ENCODE assay signal across 18 mouse cellular contexts in the genomic region with DNA sequence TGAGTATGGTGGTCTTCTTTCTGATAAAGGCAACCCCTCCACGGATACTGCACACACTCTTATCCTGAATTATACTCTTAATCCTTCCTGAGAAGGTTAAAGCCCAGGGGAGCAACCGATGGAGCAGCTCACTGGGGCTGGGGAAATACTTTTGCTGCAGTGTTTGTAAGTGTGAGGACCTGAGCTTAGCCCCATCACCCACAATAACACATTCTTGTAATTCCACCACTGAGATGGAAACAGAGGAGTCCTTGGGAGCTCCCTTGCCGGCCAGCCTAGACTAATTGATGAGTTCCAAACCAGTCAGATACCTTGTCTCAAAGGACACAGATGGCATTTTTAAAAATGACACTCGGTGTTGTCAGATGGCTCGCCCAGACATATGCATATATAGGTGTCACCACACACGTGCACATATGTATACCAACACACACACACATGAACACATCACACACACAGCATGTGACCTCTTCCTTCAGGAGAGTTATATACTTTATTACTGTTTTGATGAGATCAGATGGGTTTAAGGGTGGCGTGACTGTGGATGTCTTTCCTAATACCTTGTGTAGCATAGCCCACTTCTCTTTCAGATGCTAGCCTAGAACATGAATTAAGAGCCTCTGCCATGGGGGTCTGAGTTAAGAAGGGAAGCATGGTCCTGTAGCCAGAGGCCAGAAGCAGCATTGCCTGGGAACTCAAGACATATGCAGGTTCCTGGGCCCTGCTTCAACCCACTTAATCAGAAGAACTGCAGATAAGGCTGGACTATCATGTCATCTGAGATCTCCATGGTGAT.
DNase-seq lines count a peak whose midpoint lies in the region; ATAC-seq and TF ChIP-seq lines count a peak whose summit lies in the region.
"Had no signal": no experiment of that assay in that cellular context is flagged by ENCODE, and none has a peak within 500 bp of the region (broad histone marks: within the 10 kb centered on the region; RNA-seq: fewer than 3 reads in every experiment).

No protein-coding gene starts in this region.

- H3K4me1 ChIP-seq in heart, embryonic 11.5 days (ENCODE audit: control insufficient read depth, insufficient read depth, low read length): peaks cover 12% of the 10 kb centered on the region
- no peaks in the 10 kb centered on the region for H3K4me1 ChIP-seq in heart, adult 2 months (ENCODE audit: control insufficient read depth, insufficient read depth, low read length)
- no peaks in the 10 kb centered on the region for H3K4me1 ChIP-seq in intestine, postnatal 0 days (replicated peaks; ENCODE audit: control insufficient read depth, insufficient read depth, low read length)
- no peaks in the 10 kb centered on the region for H3K4me1 ChIP-seq in intestine, embryonic 16.5 days (ENCODE audit: control insufficient read depth, insufficient read depth, low read length)
- no peaks in the 10 kb centered on the region for H3K4me1 ChIP-seq in forebrain, postnatal 0 days (ENCODE audit: insufficient read depth)
- H3K4me1 ChIP-seq: forebrain, embryonic 12.5 days; hindbrain, embryonic 13.5 days had no signal

- H3K27ac ChIP-seq in heart, embryonic 11.5 days (ENCODE audit: low read depth, low read length): no peak overlapping the region
- no peak overlapping the region for H3K27ac ChIP-seq in heart, adult 2 months
- H3K27ac ChIP-seq in intestine, postnatal 0 days (ENCODE audit: low read depth, low read length): no peak overlapping the region
- no peak overlapping the region for H3K27ac ChIP-seq in intestine, embryonic 16.5 days (ENCODE audit: low read length)
- no peak overlapping the region for H3K27ac ChIP-seq in forebrain, postnatal 0 days (ENCODE audit: low read depth, low read length)
- H3K27ac ChIP-seq: embryonic facial prominence, embryonic 13.5 days; forebrain, embryonic 12.5 days; hindbrain, embryonic 13.5 days; hindbrain, postnatal 0 days had no signal

- 42% methylated on average over 7 of the region's 7 CpGs for WGBS in heart, embryonic 11.5 days (ENCODE audit: insufficient replicate concordance)
- 56% methylated on average over 7 of the region's 7 CpGs for WGBS in heart, adult 2 months
- 54% methylated on average over 7 of the region's 7 CpGs for WGBS in intestine, postnatal 0 days
- 60% methylated on average over 7 of the region's 7 CpGs for WGBS in intestine, embryonic 16.5 days
- 62% methylated on average over 7 of the region's 7 CpGs for WGBS in forebrain, postnatal 0 days

- POLR2A ChIA-PET in Patski (lab: Charles Lee): interaction anchor here (0.6 kb wide), 1 partner anchor 287 kb away, joined by 3 read pairs; no protein-coding TSS in a partner anchor

- H3K9me3 ChIP-seq in heart, embryonic 11.5 days (replicated peaks; ENCODE audit: control insufficient read depth, low read length): no peaks in the 10 kb centered on the region
- no peaks in the 10 kb centered on the region for H3K9me3 ChIP-seq in intestine, postnatal 0 days (ENCODE audit: control insufficient read depth)
- H3K9me3 ChIP-seq in intestine, embryonic 16.5 days (ENCODE audit: control insufficient read depth, low read length): no peaks in the 10 kb centered on the region
- H3K9me3 ChIP-seq in forebrain, postnatal 0 days (ENCODE audit: low read length): no peaks in the 10 kb centered on the region
- H3K9me3 ChIP-seq: embryonic facial prominence, embryonic 13.5 days; forebrain, embryonic 12.5 days; hindbrain, embryonic 13.5 days had no signal

- in situ Hi-C loops in Patski (cut with MboI; ENCODE audit: low pct_unique_long_range_greater_than_20kb): no loop called here

- DNase-seq in heart, adult 2 months: no peak
- DNase-seq in Patski (ENCODE audit: low read depth, low spot score): no peak
- DNase-seq in yolk sac, embryonic 10.5 days (ENCODE audit: low spot score): peak; percentile 15
- DNase-seq in forebrain, postnatal 0 days: no peak
- DNase-seq: adrenal gland, postnatal 10 days; cerebellum, adult 11 months; cerebellum, adult 8-10 months; cerebellum, postnatal 14 days; gastrocnemius, postnatal 36 days had no signal

- no peaks in the 10 kb centered on the region for H3K79me2 ChIP-seq in heart, adult 2 months (replicated peaks; ENCODE audit: control insufficient read depth, insufficient read depth, low read length)

- TF ChIP-seq POLR2A in heart, adult 2 months (IDR thresholded peaks at IDR 0.05; ENCODE audit: insufficient read depth, low read depth, low read length): no peak

- no peak for TF ChIP-seq CTCF in heart, adult 2 months (IDR thresholded peaks at IDR 0.05)
- TF ChIP-seq CTCF in intestine, postnatal 0 days (IDR thresholded peaks at IDR 0.05; ENCODE audit: low read depth): no peak
- TF ChIP-seq CTCF in Patski (IDR thresholded peaks at IDR 0.05): no peak
- no peak for TF ChIP-seq CTCF in forebrain, postnatal 0 days (IDR thresholded peaks at IDR 0.05; ENCODE audit: low read depth)

- no peaks in the 10 kb centered on the region for H3K36me3 ChIP-seq in heart, embryonic 11.5 days (ENCODE audit: control insufficient read depth, insufficient read depth, low read length)
- H3K36me3 ChIP-seq in heart, adult 2 months (ENCODE audit: control insufficient read depth, insufficient read depth, low read length): no peaks in the 10 kb centered on the region
- H3K36me3 ChIP-seq in intestine, postnatal 0 days (ENCODE audit: control insufficient read depth, insufficient read depth): peaks cover 4% of the 10 kb centered on the region; the same call in 1 of the 2 replicates
- H3K36me3 ChIP-seq in intestine, embryonic 16.5 days (ENCODE audit: control insufficient read depth, insufficient read depth, low read length): 0 out of 2 replicates have a peak, but pooled peaks cover 2% of the 10 kb centered on the region
- no peaks in the 10 kb centered on the region for H3K36me3 ChIP-seq in forebrain, postnatal 0 days (ENCODE audit: insufficient read depth)
- H3K36me3 ChIP-seq: embryonic facial prominence, embryonic 13.5 days; forebrain, embryonic 12.5 days had no signal

- CTCF ChIA-PET in Patski (lab: Charles Lee): interaction anchor here (0.7 kb wide), 1 partner anchor 25 kb away, joined by 3 read pairs; no protein-coding TSS in a partner anchor

- TF ChIP-seq EP300 in heart, adult 2 months (IDR thresholded peaks at IDR 0.05; ENCODE audit: insufficient read depth, low read depth, low read length): no peak

- H3K4me3 ChIP-seq in heart, embryonic 11.5 days (ENCODE audit: low read depth, low read length): no peak overlapping the region
- H3K4me3 ChIP-seq in heart, adult 2 months: no peak overlapping the region
- H3K4me3 ChIP-seq in intestine, postnatal 0 days (ENCODE audit: low read depth, low read length): no peak overlapping the region
- H3K4me3 ChIP-seq in intestine, embryonic 16.5 days (ENCODE audit: low read length): no peak overlapping the region
- H3K4me3 ChIP-seq in forebrain, postnatal 0 days (ENCODE audit: low read depth, low read length): no peak overlapping the region
- H3K4me3 ChIP-seq: embryonic facial prominence, embryonic 13.5 days; forebrain, embryonic 12.5 days; hindbrain, embryonic 13.5 days had no signal

- no peak for ATAC-seq in heart, embryonic 11.5 days (replicated peaks; ENCODE audit: insufficient number of reproducible peaks, low FRiP score, low TSS enrichment)
- 0 out of 2 replicates have a peak, but pooled peaks have one; percentile 25 for ATAC-seq in intestine, postnatal 0 days
- ATAC-seq in intestine, embryonic 16.5 days: no peak
- ATAC-seq in Patski: peak; percentile 57
- no peak for ATAC-seq in forebrain, postnatal 0 days
- ATAC-seq: forebrain, embryonic 16.5 days; hindbrain, postnatal 0 days had no signal

- H3K27me3 ChIP-seq in heart, embryonic 11.5 days (ENCODE audit: control insufficient read depth, insufficient read depth, low read length): no peaks in the 10 kb centered on the region
- H3K27me3 ChIP-seq in heart, adult 2 months (ENCODE audit: control insufficient read depth, insufficient read depth, low read length): no peaks in the 10 kb centered on the region
- H3K27me3 ChIP-seq in intestine, postnatal 0 days (replicated peaks; ENCODE audit: control insufficient read depth, insufficient read depth, low read length): no peaks in the 10 kb centered on the region
- no peaks in the 10 kb centered on the region for H3K27me3 ChIP-seq in intestine, embryonic 16.5 days (replicated peaks; ENCODE audit: control insufficient read depth, insufficient read depth, low read length)
- H3K27me3 ChIP-seq in Patski: no peaks in the 10 kb centered on the region
- H3K27me3 ChIP-seq in forebrain, postnatal 0 days (ENCODE audit: insufficient read depth, low read length): no peaks in the 10 kb centered on the region
- H3K27me3 ChIP-seq: CH12.LX; embryonic facial prominence, embryonic 13.5 days; forebrain, embryonic 12.5 days; hindbrain, embryonic 13.5 days had no signal

- intact Hi-C loops in heart, adult 2 months (cut with DNase I): no loop called here

- no peak overlapping the region for H3K9ac ChIP-seq in heart, embryonic 11.5 days (ENCODE audit: low read depth, low read length)
- no peak overlapping the region for H3K9ac ChIP-seq in heart, adult 2 months (ENCODE audit: low read depth, low read length)
- H3K9ac ChIP-seq in intestine, postnatal 0 days (ENCODE audit: low read depth, low read length): no peak overlapping the region
- H3K9ac ChIP-seq in intestine, embryonic 16.5 days (ENCODE audit: low read depth, low read length): no peak overlapping the region
- no peak overlapping the region for H3K9ac ChIP-seq in forebrain, postnatal 0 days
- H3K9ac ChIP-seq: embryonic facial prominence, embryonic 13.5 days; forebrain, embryonic 12.5 days; hindbrain, embryonic 13.5 days had no signal

- H3K4me2 ChIP-seq in heart, embryonic 11.5 days: peak overlapping the region; percentile 24
- H3K4me2 ChIP-seq in intestine, postnatal 0 days (replicated peaks; ENCODE audit: low read depth): no peak overlapping the region
- H3K4me2 ChIP-seq in intestine, embryonic 16.5 days (ENCODE audit: low read depth, low read length): no peak overlapping the region
- H3K4me2 ChIP-seq in forebrain, postnatal 0 days (ENCODE audit: low read depth): no peak overlapping the region
- H3K4me2 ChIP-seq: embryonic facial prominence, embryonic 13.5 days; forebrain, embryonic 12.5 days; hindbrain, embryonic 13.5 days had no signal

Comparison
In these comparisons a context has a peak if more than half of its experiments do, and no peak if none do; other contexts are left out.
1. ATAC-seq: peak in intestine, postnatal 0 days (single experiment) and Patski (single experiment); none in heart, embryonic 11.5 days (single experiment), intestine, embryonic 16.5 days (single experiment) and forebrain, postnatal 0 days (single experiment).